Mouse (Mus musculus) stomach, postnatal 0 days (tissue): ENCODE results near the gene Gm973. TPM values are rescaled to one million over a fixed set of nuclear protein-coding genes. Genes with fewer than 3 reads are reported as not detected.

ENCODE experiments used
- ATAC-seq: fragments of 200-750 bp; cut with Nextera tagmentation; 2 replicates; pipeline ENCODE4 v1.8.0; 2017; ENCODE audit not compliant: low FRiP score, low TSS enrichment
- DNase-seq: peaks from one replicate; pipeline ENCODE4 v3.0.0-alpha.2; 2016; ENCODE audit warnings: low spot score
- H3K27ac ChIP-seq: fragments of 300-500 bp; sonication (generic); replicated peaks from 2 replicates; pipeline ENCODE4 v1.5.1; 2014; ENCODE audit warnings: mild to moderate bottlenecking, control low read depth
- H3K27me3 ChIP-seq: fragments of 300-500 bp; sonication (generic); 2 replicates; pipeline ENCODE4 v1.6.1; 2014; ENCODE audit warnings: low read length; ENCODE audit not compliant: control insufficient read depth, insufficient read depth
- H3K36me3 ChIP-seq: fragments of 300-500 bp; sonication (generic); 2 replicates; pipeline ENCODE4 v1.6.1; 2014; ENCODE audit warnings: low read length, mixed read lengths; ENCODE audit not compliant: control insufficient read depth, insufficient read depth
- H3K4me1 ChIP-seq: fragments of 300-500 bp; sonication (generic); replicated peaks from 2 replicates; pipeline ENCODE4 v1.6.1; 2014; ENCODE audit warnings: antibody characterized with exemption; ENCODE audit not compliant: control insufficient read depth, insufficient read depth
- H3K4me2 ChIP-seq: fragments of 300-500 bp; sonication (generic); replicated peaks from 2 replicates; pipeline ENCODE4 v1.6.1; 2014; ENCODE audit warnings: low read depth, mild to moderate bottlenecking, control low read depth, moderate library complexity
- H3K4me3 ChIP-seq: fragments of 300-500 bp; sonication (generic); 2 replicates; pipeline ENCODE4 v1.5.1; 2014; ENCODE audit warnings: low read depth, low read length, control low read depth
- H3K9ac ChIP-seq: fragments of 300-500 bp; sonication (generic); 2 replicates; pipeline ENCODE4 v1.6.1; 2014; ENCODE audit warnings: mild to moderate bottlenecking, low read length, control low read depth, mixed read lengths
- H3K9me3 ChIP-seq: fragments of 300-500 bp; sonication (generic); 2 replicates; pipeline ENCODE4 v1.6.1; 2016; ENCODE audit warnings: low read length; ENCODE audit not compliant: control insufficient read depth
- CTCF ChIP-seq: IDR thresholded peaks from 2 replicates; pipeline ENCODE4 v1.5.1; 2016; ENCODE audit warnings: antibody characterized with exemption, low read depth, mild to moderate bottlenecking, moderate library complexity
- EP300 ChIP-seq: optimal IDR thresholded peaks from 2 replicates; pipeline ENCODE3; 2016; ENCODE audit warnings: antibody characterized with exemption
- WGBS: fragments of 180-500 bp; shearing (Covaris S2); extraction: QIAGEN DNeasy Blood & Tissue Kit; methylation state at CpG from one replicate; pipeline ENCODE4 v1.1.7; 2014; 5-methylcytosine and 5-hydroxymethylcytosine counted together
- polyA plus RNA-seq: library from polyadenylated mRNA; unstranded; fragments of >200 nt; fragmentation: Nextera tagmentation; extraction: Ambion mirVana; gene quantifications from 2 replicates; pipeline ENCODE4 v1.2.1, GENCODE M21; 2015

The Gm973 gene
- polyA plus RNA-seq, 1 experiment from 2014 or later, result 0.51 TPM

DNA sequence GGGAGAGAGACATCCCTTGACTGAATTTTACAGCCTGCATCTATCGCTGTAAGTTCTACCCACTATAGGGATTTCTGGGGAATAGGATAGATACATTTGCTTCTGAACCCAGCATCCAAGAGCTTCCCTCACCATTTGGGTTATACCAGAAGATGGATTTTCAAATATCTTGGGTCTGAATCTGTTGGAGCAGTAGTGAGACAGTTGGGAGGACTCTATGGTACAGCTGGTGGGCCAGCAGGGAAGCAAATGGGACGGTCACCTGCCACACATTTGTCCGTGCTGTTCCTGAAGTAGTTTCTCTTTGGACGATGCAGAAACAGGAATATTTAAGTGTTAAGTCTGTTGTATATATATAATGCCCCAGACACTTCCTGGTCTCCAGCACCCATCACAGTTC, 51.5 kb downstream of the Gm973 start:
- H3K9me3 ChIP-seq, result no peaks in the 10 kb centered on the region
- TF ChIP-seq CTCF (no peak), EP300 (no peak)
- 85% methylated on average over 4 of the region's 4 CpGs for WGBS

DNA sequence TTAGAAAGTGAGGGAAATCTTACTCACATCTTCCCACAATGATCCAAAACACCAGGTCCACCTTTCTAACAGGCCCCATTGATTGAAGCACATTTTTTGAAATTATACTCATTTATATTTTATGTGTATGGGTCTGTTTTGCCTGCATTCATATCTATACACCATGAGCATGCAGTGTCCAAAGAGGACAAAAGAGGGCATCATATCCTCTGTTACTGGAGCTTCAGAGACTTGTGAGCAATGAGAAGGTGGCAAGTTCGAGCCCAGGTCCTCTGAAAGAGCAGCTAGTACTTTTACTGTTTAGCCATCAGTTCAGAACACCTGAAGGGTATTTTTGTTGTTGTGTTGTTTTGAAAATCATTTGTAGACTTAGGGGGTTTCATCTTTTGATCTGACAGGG, 52.2 kb downstream of the Gm973 start:
- H3K4me1 ChIP-seq, result no peaks in the 10 kb centered on the region; the same call in 1 of the 2 replicates
- H3K4me2 ChIP-seq, result no peak overlapping the region
- no peak overlapping the region for H3K9ac ChIP-seq
- no peak for TF ChIP-seq EP300
- TF ChIP-seq CTCF, result 0 out of 2 replicates have a peak, but pooled peaks have one; percentile 11
- H3K27ac ChIP-seq, result no peak overlapping the region
- H3K36me3 ChIP-seq, result no peaks in the 10 kb centered on the region
- DNase-seq (no peak), ATAC-seq (no peak)
- no peaks in the 10 kb centered on the region for H3K27me3 ChIP-seq
- no peaks in the 10 kb centered on the region for H3K9me3 ChIP-seq
- WGBS, result 96% methylated on average over 1 of the region's 1 CpGs
- no peak overlapping the region for H3K4me3 ChIP-seq

More for the DNA sequence above, 51.5 kb downstream of the Gm973 start:
- Histone ChIP-seq H3K36me3 (no peaks in the 10 kb centered on the region), H3K4me2 (no peak overlapping the region), H3K9ac (no peak overlapping the region), H3K27me3 (no peaks in the 10 kb centered on the region), H3K4me3 (no peak overlapping the region), H3K4me1 (no peaks in the 10 kb centered on the region; the same call in 1 of the 2 replicates), H3K27ac (no peak overlapping the region)
- DNase-seq (no peak), ATAC-seq (no peak)

DNA sequence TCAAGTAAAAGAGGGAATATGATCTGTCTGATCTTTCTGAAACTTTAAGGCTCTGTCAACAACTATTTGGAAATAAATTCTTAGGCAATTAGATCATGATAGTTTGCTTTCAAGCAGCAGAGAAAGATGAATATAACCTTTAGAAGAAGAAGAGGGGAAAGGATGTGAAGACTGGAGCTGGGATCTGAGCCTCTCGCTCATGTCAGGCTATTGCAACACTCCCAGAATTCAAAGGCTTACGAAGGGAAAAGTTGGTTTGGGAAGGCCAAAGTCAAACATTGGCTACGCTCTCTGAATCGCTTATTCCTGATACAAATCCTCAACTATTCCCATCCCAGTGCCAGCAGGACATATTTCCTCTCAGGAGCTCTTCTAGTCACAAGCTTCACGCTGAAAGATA, 53.2 kb downstream of the Gm973 start:
- no peaks in the 10 kb centered on the region for H3K36me3 ChIP-seq
- DNase-seq (no peak), ATAC-seq (no peak)
- H3K9me3 ChIP-seq, result no peaks in the 10 kb centered on the region
- no peak overlapping the region for H3K27ac ChIP-seq
- no peak for TF ChIP-seq EP300
- TF ChIP-seq CTCF, result no peak
- no peak overlapping the region for H3K9ac ChIP-seq
- H3K27me3 ChIP-seq, result no peaks in the 10 kb centered on the region
- 72% methylated on average over 5 of the region's 5 CpGs for WGBS
- H3K4me1 ChIP-seq, result no peaks in the 10 kb centered on the region; the same call in 1 of the 2 replicates
- no peak overlapping the region for H3K4me2 ChIP-seq
- H3K4me3 ChIP-seq, result no peak overlapping the region

DNA sequence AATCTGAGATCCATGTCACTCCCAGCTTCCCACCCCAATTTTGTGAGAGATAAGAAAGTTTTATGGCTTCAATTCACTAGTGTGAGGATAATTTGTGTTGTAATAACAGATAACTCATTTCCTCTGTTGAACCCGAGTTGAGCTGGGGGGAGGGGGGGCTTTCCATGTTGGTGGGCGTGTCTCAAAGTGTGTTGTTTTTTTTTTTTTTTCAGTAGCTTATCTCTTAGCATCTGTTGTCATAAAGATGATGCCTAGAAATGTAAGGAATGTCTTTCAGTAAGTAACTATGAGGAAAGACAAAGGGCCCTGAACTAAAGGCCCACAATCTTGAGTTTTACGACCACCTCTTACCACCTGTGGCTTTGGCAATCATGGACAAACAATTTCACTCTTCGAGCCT, 54.7 kb downstream of the Gm973 start:
- no peaks in the 10 kb centered on the region for H3K27me3 ChIP-seq
- ATAC-seq (no peak), DNase-seq (no peak)
- no peaks in the 10 kb centered on the region for H3K36me3 ChIP-seq
- no peak overlapping the region for H3K4me3 ChIP-seq
- no peak overlapping the region for H3K4me2 ChIP-seq
- no peak overlapping the region for H3K9ac ChIP-seq
- H3K9me3 ChIP-seq, result no peaks in the 10 kb centered on the region
- H3K27ac ChIP-seq, result no peak overlapping the region
- TF ChIP-seq EP300 (no peak), CTCF (no peak)
- WGBS, result 64% methylated on average over 4 of the region's 4 CpGs
- H3K4me1 ChIP-seq, result no peaks in the 10 kb centered on the region; the same call in 1 of the 2 replicates

DNA sequence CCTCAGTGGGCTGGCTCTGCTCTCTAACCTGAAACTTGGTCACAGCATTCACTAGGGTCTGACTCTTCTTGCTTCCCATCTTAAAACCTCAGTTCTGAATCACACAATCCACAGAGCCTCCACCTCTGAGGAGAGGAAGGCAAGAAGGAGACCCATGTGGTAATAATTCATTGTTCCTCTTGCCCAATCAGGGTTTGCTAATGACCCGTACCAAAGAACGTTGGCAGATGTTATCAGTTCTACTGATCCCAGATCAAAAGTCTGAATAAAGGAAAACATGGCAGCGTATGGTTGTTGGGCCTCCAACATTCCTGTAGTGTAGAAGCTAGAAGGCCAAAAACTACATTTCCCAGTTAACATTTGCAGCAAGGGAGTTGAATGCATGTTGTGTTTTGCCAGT, 55.4 kb downstream of the Gm973 start:
- H3K9me3 ChIP-seq, result no peaks in the 10 kb centered on the region
- H3K4me2 ChIP-seq, result no peak overlapping the region
- DNase-seq (no peak), ATAC-seq (no peak)
- no peak overlapping the region for H3K27ac ChIP-seq
- no peak overlapping the region for H3K9ac ChIP-seq
- H3K4me3 ChIP-seq, result no peak overlapping the region
- 79% methylated on average over 3 of the region's 3 CpGs for WGBS
- no peaks in the 10 kb centered on the region for H3K27me3 ChIP-seq
- no peaks in the 10 kb centered on the region for H3K4me1 ChIP-seq
- H3K36me3 ChIP-seq, result no peaks in the 10 kb centered on the region
- TF ChIP-seq EP300, result no peak
- no peak for TF ChIP-seq CTCF

DNA sequence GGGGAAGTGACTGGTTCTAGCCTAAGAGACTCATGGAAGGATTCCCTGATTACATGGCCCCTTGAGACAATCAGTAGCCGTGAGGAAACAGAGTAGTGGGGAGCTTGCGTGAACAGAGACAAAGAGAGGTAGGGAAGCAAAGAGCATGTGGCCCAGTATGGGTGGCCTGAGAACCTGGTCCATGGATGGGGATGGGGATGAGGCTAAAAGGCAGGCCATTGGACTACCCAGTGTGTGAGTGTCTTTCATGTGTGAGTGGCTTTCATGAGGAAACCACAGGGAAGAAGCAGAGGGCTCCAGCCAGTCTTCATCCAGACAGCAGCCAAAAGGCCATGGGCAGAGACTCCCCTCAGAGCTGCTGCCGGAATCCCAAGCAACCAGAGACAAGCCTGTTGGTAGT, 57.8 kb downstream of the Gm973 start:
- no peak for DNase-seq
- no peak overlapping the region for H3K4me3 ChIP-seq
- H3K9me3 ChIP-seq, result no peaks in the 10 kb centered on the region
- H3K4me1 ChIP-seq, result no peaks in the 10 kb centered on the region
- H3K27ac ChIP-seq, result no peak overlapping the region
- no peak for TF ChIP-seq EP300
- TF ChIP-seq CTCF, result no peak
- ATAC-seq, result no peak
- WGBS, result 85% methylated on average over 3 of the region's 3 CpGs
- no peak overlapping the region for H3K4me2 ChIP-seq
- H3K9ac ChIP-seq, result no peak overlapping the region
- no peaks in the 10 kb centered on the region for H3K27me3 ChIP-seq
- H3K36me3 ChIP-seq, result no peaks in the 10 kb centered on the region
